Mouse (Mus musculus) small intestine, adult 2 months (tissue): ENCODE data around the gene Fgr. TPM values are rescaled to one million over a fixed set of nuclear protein-coding genes. Genes with fewer than 3 reads are reported as not detected.
A peak's percentile ranks its signal among the peaks of the same experiment; 100 is the strongest.

ENCODE experiments used
- H3K27ac ChIP-seq: fragments of 200-500 bp; 2 replicates; pipeline ENCODE4 v1.5.1; 2012; ENCODE audit warnings: low read depth, low read length, control low read depth, inconsistent platforms; ENCODE audit not compliant: insufficient read depth
- H3K27me3 ChIP-seq: fragments of 200-500 bp; 2 replicates; pipeline ENCODE4 v1.6.1; 2012; ENCODE audit warnings: mild to moderate bottlenecking, moderate library complexity, low read length, inconsistent platforms; ENCODE audit not compliant: control insufficient read depth, insufficient read depth
- H3K36me3 ChIP-seq: fragments of 200-500 bp; 2 replicates; pipeline ENCODE4 v1.6.1; 2012; ENCODE audit warnings: mild to moderate bottlenecking, low read length, control low read depth, inconsistent platforms; ENCODE audit not compliant: control insufficient read depth, insufficient read depth
- H3K4me1 ChIP-seq: fragments of 200-500 bp; 2 replicates; pipeline ENCODE4 v1.6.1; 2012; ENCODE audit warnings: low read length, inconsistent platforms, mixed read lengths; ENCODE audit not compliant: control insufficient read depth, insufficient read depth, insufficient read length
- H3K4me3 ChIP-seq: fragments of 200-500 bp; 2 replicates; pipeline ENCODE4 v1.5.1; 2012; ENCODE audit warnings: low read depth, mild to moderate bottlenecking, control low read depth, inconsistent platforms, low read length, moderate library complexity
- CTCF ChIP-seq: fragments of 200-500 bp; IDR thresholded peaks from 2 replicates; pipeline ENCODE4 v1.5.1; 2012; ENCODE audit warnings: low read depth, mild to moderate bottlenecking, control low read depth, inconsistent platforms, low read length, moderate library complexity, mixed read lengths; ENCODE audit not compliant: insufficient replicate concordance, insufficient read length; ENCODE audit errors: extremely low read depth
- POLR2A ChIP-seq: fragments of 200-500 bp; IDR thresholded peaks from 2 replicates; pipeline ENCODE4 v1.6.1; 2012; ENCODE audit warnings: low read depth, mild to moderate bottlenecking, control low read depth, inconsistent platforms, low read length, moderate library complexity
- WGBS: fragments of 180-500 bp; shearing (Covaris S2); methylation state at CpG from one replicate; pipeline ENCODE4 v1.1.7; 2018; 5-methylcytosine and 5-hydroxymethylcytosine counted together
- polyA plus RNA-seq: library from polyadenylated mRNA; depleted of rRNA; stranded (reverse); fragments of >200 nt; gene quantifications from 2 replicates; pipeline ENCODE4 v1.2.3, GENCODE M21; 2012

The Fgr gene
- polyA plus RNA-seq, 1 experiment: 3.8 TPM

DNA sequence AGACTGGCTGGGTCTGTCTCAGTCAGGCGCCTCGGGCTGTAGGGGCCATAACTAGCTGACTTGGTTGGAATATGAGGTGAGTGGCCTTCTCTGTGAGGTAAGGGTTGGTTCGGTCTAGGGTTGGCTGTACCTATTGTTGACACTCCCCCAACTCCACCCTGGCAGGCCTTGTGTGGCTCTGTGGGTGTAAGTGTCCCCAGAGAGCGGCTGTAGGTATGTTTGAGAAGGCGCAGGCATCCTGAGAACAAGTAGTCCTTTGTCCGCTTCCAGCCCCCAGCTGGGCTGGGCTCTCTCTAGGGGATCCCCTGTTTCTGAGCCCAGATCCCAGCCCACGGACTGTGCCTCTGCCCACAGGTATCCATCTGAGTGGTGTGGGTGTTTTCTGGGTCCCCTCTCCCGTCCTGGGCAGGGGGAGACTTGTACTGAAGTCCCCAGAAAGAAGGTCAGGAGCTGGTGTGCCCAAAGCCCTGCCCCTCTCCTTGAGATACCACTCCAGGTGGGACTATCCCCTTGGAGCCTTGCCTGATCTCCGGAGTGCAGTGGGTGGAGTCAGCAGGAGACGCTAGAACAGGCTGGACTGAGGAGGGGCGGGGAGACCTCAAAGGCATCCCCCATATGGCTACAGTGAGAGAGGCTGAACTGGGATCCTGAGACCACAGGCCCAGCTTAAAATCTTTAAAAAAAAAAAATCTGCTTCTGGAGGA lies 72.0 kb downstream of the Fgr start:
- WGBS: 37% methylated on average over 11 of the region's 11 CpGs

DNA sequence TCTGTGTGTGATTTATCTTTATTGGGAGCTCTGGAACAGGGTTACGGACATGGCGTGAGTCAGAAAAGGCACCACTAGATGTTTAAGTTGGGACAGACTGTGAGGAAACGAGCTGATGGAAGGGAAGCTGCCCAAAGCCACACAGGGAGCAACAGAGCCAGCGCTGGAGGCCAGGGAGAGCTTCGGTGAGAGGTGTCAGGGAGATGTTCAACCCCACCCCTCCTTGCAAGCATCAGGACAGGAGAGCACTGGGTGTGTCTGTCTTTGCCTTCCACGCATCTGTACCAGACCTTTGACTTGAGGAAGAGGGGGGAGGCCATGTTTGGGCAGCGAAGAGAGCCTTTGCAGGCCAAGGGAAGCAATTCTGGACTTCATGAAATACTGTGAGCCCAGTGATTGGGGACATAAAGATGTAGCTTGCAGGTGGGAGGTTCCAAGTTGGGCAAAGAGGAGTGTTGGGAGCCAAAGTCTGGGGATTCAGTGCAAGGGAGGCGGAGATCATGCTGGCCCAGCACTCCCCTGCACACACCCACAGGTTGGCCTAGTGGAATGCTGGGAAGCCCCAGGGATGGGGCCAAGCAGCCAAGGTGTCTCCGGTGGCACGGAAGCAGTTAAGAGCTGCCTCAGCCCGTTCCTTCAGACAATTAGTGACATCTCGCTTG lies 72.9 kb downstream of the Fgr start:
- H3K27me3 ChIP-seq: no peaks in the 10 kb centered on the region
- 29% methylated on average over 12 of the region's 12 CpGs for WGBS

More for the DNA sequence above, 72.0 kb downstream of the Fgr start:
- H3K4me1 ChIP-seq: peaks cover 42% of the 10 kb centered on the region
- H3K27ac ChIP-seq: no peak overlapping the region
- no peak overlapping the region for H3K4me3 ChIP-seq
- H3K36me3 ChIP-seq: no peaks in the 10 kb centered on the region
- TF ChIP-seq POLR2A (no peak), CTCF (no peak)
- H3K27me3 ChIP-seq: no peaks in the 10 kb centered on the region

DNA sequence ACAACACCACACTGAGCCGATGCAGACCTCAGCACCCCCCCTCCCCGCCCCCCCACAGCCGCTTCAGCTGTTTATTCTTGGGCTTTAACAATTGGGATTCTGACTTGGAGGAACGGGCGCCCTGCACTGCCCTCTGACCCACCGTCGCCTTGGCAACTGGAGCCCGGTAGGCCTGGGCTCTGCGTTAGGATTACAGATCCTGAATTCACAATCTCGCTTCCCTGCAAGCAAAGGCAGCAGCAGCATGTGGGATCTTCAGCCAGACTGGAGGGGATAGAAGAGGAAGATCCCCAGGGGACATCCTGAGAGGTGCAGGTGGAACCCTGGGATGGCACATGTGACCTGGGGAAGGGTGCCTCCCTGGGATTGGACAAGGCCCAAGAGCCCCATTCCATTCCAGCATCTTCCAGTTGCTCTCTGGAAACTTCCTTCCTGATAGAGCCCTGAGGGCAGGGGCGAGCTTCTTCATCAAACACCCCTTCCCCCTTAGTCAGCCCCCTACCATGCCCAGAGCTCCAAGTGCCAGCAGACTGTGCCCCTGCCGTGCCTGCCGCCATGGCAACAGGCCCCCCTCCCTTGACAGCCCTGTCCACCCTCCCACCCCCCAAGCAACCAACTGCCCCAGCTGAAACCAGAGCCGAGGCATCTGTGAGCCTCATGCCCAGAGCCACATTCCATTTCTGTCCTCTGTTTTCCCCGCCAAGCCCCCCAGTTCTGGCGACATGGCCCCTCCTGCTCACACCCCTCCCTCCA lies 73.6 kb downstream of the Fgr start:
- H3K27ac ChIP-seq: no peak overlapping the region
- H3K36me3 ChIP-seq: no peaks in the 10 kb centered on the region
- TF ChIP-seq POLR2A (no peak), CTCF (no peak)
- no peaks in the 10 kb centered on the region for H3K27me3 ChIP-seq
- H3K4me1 ChIP-seq: peaks cover 37% of the 10 kb centered on the region
- 56% methylated on average over 16 of the region's 16 CpGs for WGBS
- no peak overlapping the region for H3K4me3 ChIP-seq

More for the DNA sequence above, 72.9 kb downstream of the Fgr start:
- Histone ChIP-seq H3K4me3 (no peak overlapping the region), H3K4me1 (peaks cover 43% of the 10 kb centered on the region), H3K27ac (peak overlapping the region; percentile 60; the same call in 1 of the 2 replicates), H3K36me3 (no peaks in the 10 kb centered on the region)
- no peak for TF ChIP-seq CTCF
- no peak for TF ChIP-seq POLR2A

DNA sequence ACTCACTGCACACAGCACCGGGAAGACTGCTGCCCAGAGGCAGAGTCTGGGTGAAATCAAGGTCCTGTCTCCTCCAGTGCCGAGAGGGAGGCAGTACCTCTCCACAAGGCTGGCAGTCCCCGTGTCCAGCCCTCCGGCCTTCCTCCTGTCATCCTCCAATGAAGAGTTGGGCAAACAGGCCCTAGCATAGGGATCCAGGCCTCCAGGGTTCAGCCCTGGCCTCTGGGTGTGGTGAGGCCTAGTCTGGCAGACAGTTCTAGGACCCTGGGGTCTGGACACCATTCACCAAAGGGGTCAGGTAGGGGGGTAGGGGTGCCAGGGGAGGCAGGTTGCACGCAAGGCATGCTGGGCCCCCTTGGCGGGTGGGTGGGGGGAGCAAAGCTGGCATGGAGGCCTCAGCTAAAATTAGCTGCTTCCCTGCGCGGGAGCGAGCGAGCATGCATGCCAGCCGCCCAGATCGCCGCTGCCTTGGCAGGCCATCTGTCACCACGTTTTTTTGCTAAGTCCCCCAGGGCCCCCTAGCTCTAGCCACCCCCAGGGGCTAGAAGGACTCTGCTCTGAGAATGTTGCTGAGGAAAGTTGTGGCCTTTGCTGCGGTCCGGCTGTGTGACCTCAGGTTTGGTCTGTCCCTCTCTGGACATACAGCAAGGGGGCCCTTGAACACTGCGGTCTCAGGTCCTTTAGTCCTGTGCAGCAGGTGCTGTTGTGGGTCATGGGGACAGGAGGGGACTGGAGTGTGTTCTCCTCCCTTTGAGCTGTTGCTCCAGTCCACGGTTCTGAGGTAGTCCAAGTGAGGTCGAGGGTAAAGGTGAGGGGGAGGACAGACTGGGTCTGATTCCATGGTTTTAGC lies 75.4 kb downstream of the Fgr start:
- H3K27ac ChIP-seq: peak overlapping the region; percentile 52; the same call in 1 of the 2 replicates
- H3K36me3 ChIP-seq: no peaks in the 10 kb centered on the region
- peaks cover 37% of the 10 kb centered on the region for H3K4me1 ChIP-seq
- TF ChIP-seq CTCF: no peak
- no peak for TF ChIP-seq POLR2A
- H3K4me3 ChIP-seq: no peak overlapping the region
- no peaks in the 10 kb centered on the region for H3K27me3 ChIP-seq
- WGBS: 79% methylated on average over 19 of the region's 19 CpGs

DNA sequence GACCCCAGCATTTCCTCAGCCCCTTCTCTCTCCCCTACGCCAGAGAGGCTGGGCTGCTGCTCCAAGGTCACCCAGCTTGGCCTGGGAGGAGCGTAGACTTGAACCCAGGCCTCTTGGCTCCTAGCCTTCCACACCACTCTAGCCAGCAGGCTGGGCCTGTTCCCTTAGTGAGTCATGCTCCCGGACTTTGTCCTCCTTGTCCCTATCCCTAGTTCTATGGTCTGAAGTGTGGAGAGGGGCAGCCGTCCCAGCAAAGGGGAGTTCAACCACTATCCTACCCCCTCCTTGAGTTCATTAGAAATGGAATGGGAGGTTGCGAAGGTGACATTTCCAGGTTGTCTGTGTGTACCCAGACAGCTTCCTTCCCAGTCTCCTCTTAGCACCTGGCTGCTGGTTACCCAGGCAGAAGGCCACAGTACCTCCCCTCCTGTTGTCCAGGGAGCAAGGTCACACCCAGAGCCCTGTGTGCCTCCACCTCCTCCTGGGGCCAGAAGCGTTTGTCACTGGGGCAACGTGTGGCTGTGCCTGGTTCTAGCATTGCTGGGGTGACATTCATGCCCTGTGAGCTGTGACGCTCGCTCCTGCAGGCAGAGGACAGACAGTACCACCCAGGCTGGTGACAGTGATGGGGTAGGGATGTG lies 76.4 kb downstream of the Fgr start:
- peak overlapping the region; percentile 52 for H3K27ac ChIP-seq
- TF ChIP-seq POLR2A (no peak), CTCF (no peak)
- WGBS: 41% methylated on average over 9 of the region's 9 CpGs
- no peaks in the 10 kb centered on the region for H3K27me3 ChIP-seq
- H3K36me3 ChIP-seq: no peaks in the 10 kb centered on the region
- peaks cover 44% of the 10 kb centered on the region for H3K4me1 ChIP-seq
- H3K4me3 ChIP-seq: no peak overlapping the region

DNA sequence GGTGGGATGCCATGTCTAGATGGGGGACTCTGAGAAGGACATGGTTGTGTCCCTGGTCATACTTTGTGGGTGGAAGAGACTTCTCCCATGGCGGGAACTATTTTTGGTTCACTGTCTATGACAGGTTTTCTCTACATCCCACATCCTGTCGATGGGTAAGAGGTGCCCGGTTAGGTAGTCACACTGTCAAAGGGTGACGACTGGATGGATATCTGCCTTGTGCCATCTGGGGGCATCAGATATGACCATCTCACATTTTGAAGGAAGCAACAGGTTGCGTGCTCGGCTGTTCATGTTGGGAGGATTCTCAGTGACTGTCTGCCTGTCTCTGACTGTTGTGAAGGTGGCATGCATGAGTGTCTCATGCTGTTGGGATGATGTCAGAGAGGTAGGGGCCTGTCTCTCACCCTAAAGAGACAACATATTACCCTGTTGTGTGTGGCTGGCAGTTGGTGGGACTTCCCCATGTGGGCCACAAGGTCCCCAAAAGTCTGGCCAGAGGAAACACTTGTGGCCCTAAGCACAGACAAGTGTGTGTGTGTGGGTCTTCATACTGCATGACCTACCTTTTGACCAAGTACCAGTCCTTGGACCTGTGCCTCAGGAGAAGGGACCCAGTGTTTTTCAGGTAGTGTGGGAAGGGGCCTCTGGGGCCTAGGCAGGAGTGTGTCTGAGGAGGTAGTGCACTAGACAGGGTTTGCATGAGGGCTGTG lies 77.1 kb downstream of the Fgr start:
- Histone ChIP-seq H3K4me1 (peaks cover 46% of the 10 kb centered on the region), H3K36me3 (no peaks in the 10 kb centered on the region), H3K4me3 (no peak overlapping the region), H3K27me3 (no peaks in the 10 kb centered on the region), H3K27ac (no peak overlapping the region)
- no peak for TF ChIP-seq POLR2A
- 86% methylated on average over 6 of the region's 6 CpGs for WGBS
